Mouse (Mus musculus) MEL (cell line): Measurements from ENCODE around the gene Sema6d.

Source experiments
- CTCF ChIP-seq, 3 experiments: IDR thresholded peaks in 2 of 3; conservative IDR thresholded peaks in 1 of 3; 2 replicates each; pipeline ENCODE4 v1.5.1; 2011 to 2012; ENCODE audit warnings: low read length in 3 of 3, low read depth in 2 of 3, mild to moderate bottlenecking in 2 of 3, improper control_type of control experiment in 1 of 3, inconsistent platforms in 1 of 3, mixed read lengths in 1 of 3, moderate library complexity in 1 of 3; ENCODE audit not compliant: control insufficient read depth in 1 of 3, insufficient read depth in 1 of 3, poor library complexity in 1 of 3, severe bottlenecking in 1 of 3
- GATA1 ChIP-seq: IDR thresholded peaks from 2 replicates; pipeline ENCODE4 v1.6.1; 2011; ENCODE audit warnings: low read depth, low read length, improper control_type of control experiment
- USF2 ChIP-seq, 2 experiments: IDR thresholded peaks; 2 replicates each; pipeline ENCODE4 v1.6.1; 2011 to 2012; ENCODE audit warnings: improper control_type of control experiment in 2 of 2, low read length in 2 of 2, borderline replicate concordance in 1 of 2, inconsistent platforms in 1 of 2, low read depth in 1 of 2, mild to moderate bottlenecking in 1 of 2; ENCODE audit not compliant: insufficient read depth in 1 of 2

- TF ChIP-seq USF2 (IDR thresholded peaks at IDR 0.05; ENCODE audit: borderline replicate concordance in 1 of 2, insufficient read depth in 1 of 2, low read depth in 1 of 2, low read length in 2 of 2) (no peak), GATA1 (no peak), CTCF (IDR thresholded peaks at IDR 0.05 in 2 of 3, conservative IDR thresholded peaks at IDR 0.05 in 1 of 3; ENCODE audit: control insufficient read depth in 1 of 3, insufficient read depth in 1 of 3, low read depth in 2 of 3, low read length in 3 of 3, poor library complexity in 1 of 3, severe bottlenecking in 1 of 3) (no peak)
These were observed 218.8 kb downstream of the Sema6d start for GRCm38 (mm10) chr2:124308605-124309004.
